Mouse (Mus musculus): ENCODE measurements around the gene Fezf1. TPM values are rescaled to one million over a fixed set of nuclear protein-coding genes. Genes with fewer than 3 reads are reported as not detected.

The Fezf1 gene
- polyA plus RNA-seq (2015; fragmentation: Nextera tagmentation; extraction: Ambion mirVana), result not detected in 2 replicates

- H3K27me3 ChIP-seq, result peaks cover 94% of the 10 kb centered on the region
- H3K9me3 ChIP-seq (replicated peaks), result no peaks in the 10 kb centered on the region
- 2% methylated on average over 31 of the region's 31 CpGs for WGBS
- H3K4me3 ChIP-seq, result peak within 1 kb of the TSS; percentile 47
- no peak for ATAC-seq (replicated peaks; ENCODE audit: insufficient number of reproducible peaks, insufficient read depth, low FRiP score, low read depth)
- H3K4me2 ChIP-seq, result peak within 1 kb of the TSS; percentile 78
- no peaks in the 10 kb centered on the region for H3K36me3 ChIP-seq
- H3K4me1 ChIP-seq (replicated peaks), result peaks cover 27% of the 10 kb centered on the region
- no peak within 1 kb of the TSS for H3K9ac ChIP-seq
- no peak within 1 kb of the TSS for H3K27ac ChIP-seq
Measured at GRCm38 (mm10) chr6:23248313-23249052, at the start of gene Fezf1. Gene Fezf1 (minus strand): TSS chr6:23248362.

- WGBS, result 80% methylated on average over 4 of the region's 4 CpGs
- no peak overlapping the region for H3K4me3 ChIP-seq
- no peak for ATAC-seq (replicated peaks; ENCODE audit: insufficient number of reproducible peaks, insufficient read depth, low FRiP score, low read depth)
- H3K27ac ChIP-seq, result no peak overlapping the region
- H3K4me1 ChIP-seq (replicated peaks), result no peaks in the 10 kb centered on the region
- no peaks in the 10 kb centered on the region for H3K27me3 ChIP-seq
- H3K9me3 ChIP-seq (replicated peaks), result no peaks in the 10 kb centered on the region
- no peaks in the 10 kb centered on the region for H3K36me3 ChIP-seq
- no peak overlapping the region for H3K4me2 ChIP-seq
- no peak overlapping the region for H3K9ac ChIP-seq
Measured at GRCm38 (mm10) chr6:23294685-23295084, 46.5 kb upstream of the Fezf1 start.

- Histone ChIP-seq H3K4me1 (replicated peaks) (no peaks in the 10 kb centered on the region), H3K27me3 (no peaks in the 10 kb centered on the region), H3K4me2 (no peak overlapping the region), H3K27ac (no peak overlapping the region), H3K9me3 (replicated peaks) (no peaks in the 10 kb centered on the region), H3K4me3 (no peak overlapping the region), H3K36me3 (no peaks in the 10 kb centered on the region), H3K9ac (no peak overlapping the region)
- WGBS, result 80% methylated on average over 4 of the region's 4 CpGs
- ATAC-seq (replicated peaks; ENCODE audit: insufficient number of reproducible peaks, insufficient read depth, low FRiP score, low read depth), result no peak
Measured at GRCm38 (mm10) chr6:23288752-23289151, 40.6 kb upstream of the Fezf1 start.

GRCm38 (mm10) chr6:23281514-23281820 lies 33.3 kb upstream of the Fezf1 start:
- H3K9me3 ChIP-seq (replicated peaks), result no peaks in the 10 kb centered on the region
- WGBS, result 41% methylated on average over 9 of the region's 9 CpGs
- H3K27ac ChIP-seq, result no peak overlapping the region
- no peak overlapping the region for H3K4me2 ChIP-seq
- no peak overlapping the region for H3K4me3 ChIP-seq
- no peaks in the 10 kb centered on the region; the same call in 1 of the 2 replicates for H3K27me3 ChIP-seq
- no peaks in the 10 kb centered on the region for H3K36me3 ChIP-seq
- no peaks in the 10 kb centered on the region for H3K4me1 ChIP-seq (replicated peaks)
- ATAC-seq (replicated peaks; ENCODE audit: insufficient number of reproducible peaks, insufficient read depth, low FRiP score, low read depth), result no peak
- no peak overlapping the region for H3K9ac ChIP-seq

GRCm38 (mm10) chr6:23280811-23281513 lies 32.8 kb upstream of the Fezf1 start:
- no peak overlapping the region for H3K4me2 ChIP-seq
- H3K9ac ChIP-seq, result no peak overlapping the region
- no peaks in the 10 kb centered on the region; the same call in 1 of the 2 replicates for H3K27me3 ChIP-seq
- ATAC-seq (replicated peaks; ENCODE audit: insufficient number of reproducible peaks, insufficient read depth, low FRiP score, low read depth), result no peak
- no peak overlapping the region for H3K27ac ChIP-seq
- no peak overlapping the region for H3K4me3 ChIP-seq
- H3K9me3 ChIP-seq (replicated peaks), result no peaks in the 10 kb centered on the region
- no peaks in the 10 kb centered on the region for H3K4me1 ChIP-seq (replicated peaks)
- no peaks in the 10 kb centered on the region for H3K36me3 ChIP-seq
- 41% methylated on average over 15 of the region's 15 CpGs for WGBS

GRCm38 (mm10) chr6:23273483-23273882 lies 25.3 kb upstream of the Fezf1 start:
- H3K4me2 ChIP-seq, result no peak overlapping the region
- no peaks in the 10 kb centered on the region for H3K9me3 ChIP-seq (replicated peaks)
- H3K36me3 ChIP-seq, result no peaks in the 10 kb centered on the region
- no peak overlapping the region for H3K9ac ChIP-seq
- no peak overlapping the region for H3K4me3 ChIP-seq
- ATAC-seq (replicated peaks; ENCODE audit: insufficient number of reproducible peaks, insufficient read depth, low FRiP score, low read depth), result no peak
- no peak overlapping the region for H3K27ac ChIP-seq
- peaks cover 25% of the 10 kb centered on the region for H3K27me3 ChIP-seq
- no peaks in the 10 kb centered on the region for H3K4me1 ChIP-seq (replicated peaks)
- 78% methylated on average over 4 of the region's 4 CpGs for WGBS

- Histone ChIP-seq H3K27me3 (peaks cover 25% of the 10 kb centered on the region), H3K4me2 (no peak overlapping the region), H3K4me1 (replicated peaks) (no peaks in the 10 kb centered on the region), H3K27ac (no peak overlapping the region), H3K36me3 (no peaks in the 10 kb centered on the region), H3K9ac (no peak overlapping the region), H3K9me3 (replicated peaks) (no peaks in the 10 kb centered on the region), H3K4me3 (no peak overlapping the region)
- no peak for ATAC-seq (replicated peaks; ENCODE audit: insufficient number of reproducible peaks, insufficient read depth, low FRiP score, low read depth)
- WGBS, result 10% methylated on average over 11 of the region's 11 CpGs
Measured at GRCm38 (mm10) chr6:23272979-23273378, 24.8 kb upstream of the Fezf1 start.

- Histone ChIP-seq H3K4me3 (no peak overlapping the region), H3K4me1 (replicated peaks) (no peaks in the 10 kb centered on the region), H3K27me3 (peaks cover 25% of the 10 kb centered on the region), H3K4me2 (no peak overlapping the region), H3K9ac (no peak overlapping the region), H3K9me3 (replicated peaks) (no peaks in the 10 kb centered on the region), H3K36me3 (no peaks in the 10 kb centered on the region), H3K27ac (no peak overlapping the region)
- WGBS, result 28% methylated on average over 7 of the region's 7 CpGs
- no peak for ATAC-seq (replicated peaks; ENCODE audit: insufficient number of reproducible peaks, insufficient read depth, low FRiP score, low read depth)
Measured at GRCm38 (mm10) chr6:23272542-23272941, 24.4 kb upstream of the Fezf1 start.

- Histone ChIP-seq H3K9me3 (replicated peaks) (no peaks in the 10 kb centered on the region), H3K27ac (no peak overlapping the region), H3K9ac (no peak overlapping the region), H3K4me3 (no peak overlapping the region), H3K36me3 (no peaks in the 10 kb centered on the region), H3K27me3 (peaks cover 83% of the 10 kb centered on the region), H3K4me2 (peak overlapping the region; percentile 14; the same call in 1 of the 2 replicates), H3K4me1 (replicated peaks) (0 out of 2 replicates have a peak, but pooled peaks cover 6% of the 10 kb centered on the region)
- 3% methylated on average over 9 of the region's 9 CpGs for WGBS
- ATAC-seq (replicated peaks; ENCODE audit: insufficient number of reproducible peaks, insufficient read depth, low FRiP score, low read depth), result no peak
Measured at GRCm38 (mm10) chr6:23260738-23261050, 12.5 kb upstream of the Fezf1 start.

- H3K4me3 ChIP-seq, result 0 out of 2 replicates have a peak overlapping the region, but pooled peaks have one; percentile 2
- 7% methylated on average over 36 of the region's 36 CpGs for WGBS
- no peak overlapping the region for H3K9ac ChIP-seq
- peak overlapping the region; percentile 14; the same call in 1 of the 2 replicates for H3K4me2 ChIP-seq
- H3K36me3 ChIP-seq, result no peaks in the 10 kb centered on the region
- no peaks in the 10 kb centered on the region for H3K9me3 ChIP-seq (replicated peaks)
- H3K27me3 ChIP-seq, result peaks cover 86% of the 10 kb centered on the region
- H3K4me1 ChIP-seq (replicated peaks), result 0 out of 2 replicates have a peak, but pooled peaks cover 6% of the 10 kb centered on the region
- ATAC-seq (replicated peaks; ENCODE audit: insufficient number of reproducible peaks, insufficient read depth, low FRiP score, low read depth), result no peak
- no peak overlapping the region for H3K27ac ChIP-seq
Measured at GRCm38 (mm10) chr6:23260016-23260737, 12.0 kb upstream of the Fezf1 start.

- no peak for ATAC-seq (replicated peaks; ENCODE audit: insufficient number of reproducible peaks, insufficient read depth, low FRiP score, low read depth)
- WGBS, result 22% methylated on average over 3 of the region's 3 CpGs
Measured at GRCm38 (mm10) chr6:23257981-23258380, 9.8 kb upstream of the Fezf1 start.

More at GRCm38 (mm10) chr6:23257981-23258380, 9.8 kb upstream of the Fezf1 start:
- H3K36me3 ChIP-seq, result no peaks in the 10 kb centered on the region
- 0 out of 2 replicates have a peak, but pooled peaks cover 9% of the 10 kb centered on the region for H3K4me1 ChIP-seq (replicated peaks)
- H3K27me3 ChIP-seq, result peaks cover 95% of the 10 kb centered on the region
- H3K9ac ChIP-seq, result no peak overlapping the region
- H3K4me3 ChIP-seq, result no peak overlapping the region
- no peak overlapping the region for H3K27ac ChIP-seq
- no peaks in the 10 kb centered on the region for H3K9me3 ChIP-seq (replicated peaks)
- no peak overlapping the region for H3K4me2 ChIP-seq
